Mouse (Mus musculus) E14TG2a.4 (cell line): ENCODE measurements around the gene Tfip11.
A peak's percentile ranks its signal among the peaks of the same experiment; 100 is the strongest.

ENCODE experiments used
- H3K27me3 ChIP-seq: 2 replicates; pipeline ENCODE4 v1.6.1; 2014; ENCODE audit warnings: low read length, control low read depth; ENCODE audit not compliant: insufficient read depth
- H3K36me3 ChIP-seq: 2 replicates; pipeline ENCODE4 v1.6.1; 2014; ENCODE audit warnings: low read length, control low read depth; ENCODE audit not compliant: insufficient read depth
- H3K4me1 ChIP-seq: replicated peaks from 2 replicates; pipeline ENCODE4 v1.6.1; 2014; ENCODE audit warnings: low read depth, low read length, control low read depth
- H3K4me3 ChIP-seq: replicated peaks from 2 replicates; pipeline ENCODE4 v1.5.1; 2014; ENCODE audit warnings: mild to moderate bottlenecking, low read length
- H3K9me3 ChIP-seq: 2 replicates; pipeline ENCODE4 v1.6.1; 2014; ENCODE audit warnings: low read length, control low read depth
- CTCF ChIP-seq: conservative IDR thresholded peaks from 2 replicates; pipeline ENCODE4 v1.5.1; 2014; ENCODE audit warnings: low read length
- NANOG ChIP-seq: IDR thresholded peaks from 2 replicates; pipeline ENCODE4 v1.6.1; 2014; ENCODE audit warnings: borderline replicate concordance, low read length, mixed read lengths
- POU5F1 ChIP-seq: IDR thresholded peaks from 2 replicates; pipeline ENCODE4 v1.6.1; 2014; ENCODE audit warnings: low read length, borderline replicate concordance

Tfip11 gene

GRCm38 (mm10) chr5:112282123-112282779 lies 43.9 kb upstream of the Tfip11 start:
- peaks cover 98% of the 10 kb centered on the region for H3K4me1 ChIP-seq
- H3K36me3 ChIP-seq = peaks cover 4% of the 10 kb centered on the region; the same call in 1 of the 2 replicates
- no peaks in the 10 kb centered on the region for H3K9me3 ChIP-seq
- peak overlapping the region; percentile 13; the same call in 1 of the 2 replicates for H3K4me3 ChIP-seq
- TF ChIP-seq CTCF (no peak), NANOG (no peak), POU5F1 (no peak)
- H3K27me3 ChIP-seq = no peaks in the 10 kb centered on the region

- peaks cover 9% of the 10 kb centered on the region; the same call in 1 of the 2 replicates for H3K36me3 ChIP-seq
- no peaks in the 10 kb centered on the region for H3K27me3 ChIP-seq
Measured at GRCm38 (mm10) chr5:112282780-112283482, 43.2 kb upstream of the Tfip11 start.

GRCm38 (mm10) chr5:112283543-112284202 lies 42.5 kb upstream of the Tfip11 start:
- Histone ChIP-seq H3K27me3 (no peaks in the 10 kb centered on the region), H3K36me3 (peaks cover 9% of the 10 kb centered on the region; the same call in 1 of the 2 replicates), H3K4me3 (peak overlapping the region; percentile 39), H3K4me1 (peaks cover 98% of the 10 kb centered on the region), H3K9me3 (no peaks in the 10 kb centered on the region)
- no peak for TF ChIP-seq CTCF
- TF ChIP-seq POU5F1 = no peak
- no peak for TF ChIP-seq NANOG

More at GRCm38 (mm10) chr5:112282780-112283482, 43.2 kb upstream of the Tfip11 start:
- no peaks in the 10 kb centered on the region for H3K9me3 ChIP-seq
- peak overlapping the region; percentile 39; the same call in 1 of the 2 replicates for H3K4me3 ChIP-seq
- TF ChIP-seq NANOG = no peak
- no peak for TF ChIP-seq POU5F1
- no peak for TF ChIP-seq CTCF
- peaks cover 98% of the 10 kb centered on the region for H3K4me1 ChIP-seq

DNA sequence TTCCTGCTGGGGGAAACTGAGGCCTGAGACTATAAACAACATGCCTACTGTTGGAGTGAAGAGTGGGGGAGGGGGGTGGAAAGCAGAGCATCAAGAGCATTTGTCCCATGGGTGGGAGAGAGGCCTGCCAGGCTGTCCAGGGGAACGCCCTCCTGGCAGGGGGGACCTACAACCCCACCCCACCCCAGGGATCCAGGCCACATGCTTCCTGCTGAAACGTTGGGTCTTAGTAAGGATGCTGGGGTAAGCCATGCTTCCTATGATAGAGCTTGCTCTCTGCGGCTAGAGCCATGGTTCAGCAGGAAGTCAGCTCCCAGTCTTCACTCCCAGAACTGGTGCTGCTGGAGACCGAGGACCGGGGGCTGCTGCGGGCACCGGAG lies 42.0 kb upstream of the Tfip11 start:
- TF ChIP-seq NANOG (no peak), CTCF (no peak), POU5F1 (no peak)
- H3K36me3 ChIP-seq = peaks cover 9% of the 10 kb centered on the region; the same call in 1 of the 2 replicates
- peak overlapping the region; percentile 39 for H3K4me3 ChIP-seq
- peaks cover 96% of the 10 kb centered on the region for H3K4me1 ChIP-seq
- H3K27me3 ChIP-seq = no peaks in the 10 kb centered on the region
- H3K9me3 ChIP-seq = no peaks in the 10 kb centered on the region

GRCm38 (mm10) chr5:112285548-112286085 lies 40.5 kb upstream of the Tfip11 start:
- Histone ChIP-seq H3K36me3 (peaks cover 9% of the 10 kb centered on the region; the same call in 1 of the 2 replicates), H3K27me3 (no peaks in the 10 kb centered on the region), H3K9me3 (no peaks in the 10 kb centered on the region), H3K4me3 (no peak overlapping the region), H3K4me1 (peaks cover 95% of the 10 kb centered on the region)
- TF ChIP-seq NANOG (no peak), CTCF (no peak), POU5F1 (no peak)

DNA sequence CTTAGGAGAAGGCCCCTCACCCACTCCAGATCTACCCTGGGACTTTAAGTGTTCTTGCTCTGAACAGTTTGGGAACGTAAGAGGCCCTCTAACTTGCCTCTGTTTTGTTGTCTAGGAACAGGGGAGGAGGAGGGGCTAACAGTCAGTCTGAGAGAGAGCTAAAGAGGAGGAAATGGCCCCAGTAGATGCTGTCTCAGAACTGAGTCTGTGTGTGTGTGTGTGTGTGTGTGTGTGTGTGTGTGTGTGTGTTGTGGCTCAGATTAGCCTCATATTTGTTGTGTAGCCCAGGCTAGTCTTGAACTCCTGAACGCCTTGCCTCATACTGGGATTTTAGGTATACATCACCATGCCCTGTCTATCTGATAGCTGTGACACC lies 39.6 kb upstream of the Tfip11 start:
- no peak for TF ChIP-seq NANOG
- no peak for TF ChIP-seq POU5F1
- no peak for TF ChIP-seq CTCF
- no peaks in the 10 kb centered on the region for H3K27me3 ChIP-seq
- H3K4me3 ChIP-seq = no peak overlapping the region
- peaks cover 9% of the 10 kb centered on the region; the same call in 1 of the 2 replicates for H3K36me3 ChIP-seq
- no peaks in the 10 kb centered on the region for H3K9me3 ChIP-seq
- peaks cover 95% of the 10 kb centered on the region for H3K4me1 ChIP-seq

GRCm38 (mm10) chr5:112286984-112287641 lies 39.0 kb upstream of the Tfip11 start:
- Histone ChIP-seq H3K27me3 (no peaks in the 10 kb centered on the region), H3K36me3 (peaks cover 9% of the 10 kb centered on the region; the same call in 1 of the 2 replicates), H3K4me1 (peaks cover 95% of the 10 kb centered on the region), H3K4me3 (peak overlapping the region; percentile 21; the same call in 1 of the 2 replicates), H3K9me3 (no peaks in the 10 kb centered on the region)
- TF ChIP-seq POU5F1 (no peak), CTCF (no peak), NANOG (no peak)
